Mouse (Mus musculus) megakaryocyte, embryonic 14.5 days (primary cell): ENCODE data around the gene S1pr4.

Experiments used
- FLI1 ChIP-seq: IDR thresholded peaks from 2 replicates; pipeline ENCODE4 v1.6.1; 2012; ENCODE audit warnings: low read length, inconsistent platforms, mixed read lengths
- GATA1 ChIP-seq: IDR thresholded peaks from 3 replicates; pipeline ENCODE4 v1.6.1; 2012; ENCODE audit warnings: mixed read lengths, low read length, inconsistent platforms, borderline replicate concordance

DNA sequence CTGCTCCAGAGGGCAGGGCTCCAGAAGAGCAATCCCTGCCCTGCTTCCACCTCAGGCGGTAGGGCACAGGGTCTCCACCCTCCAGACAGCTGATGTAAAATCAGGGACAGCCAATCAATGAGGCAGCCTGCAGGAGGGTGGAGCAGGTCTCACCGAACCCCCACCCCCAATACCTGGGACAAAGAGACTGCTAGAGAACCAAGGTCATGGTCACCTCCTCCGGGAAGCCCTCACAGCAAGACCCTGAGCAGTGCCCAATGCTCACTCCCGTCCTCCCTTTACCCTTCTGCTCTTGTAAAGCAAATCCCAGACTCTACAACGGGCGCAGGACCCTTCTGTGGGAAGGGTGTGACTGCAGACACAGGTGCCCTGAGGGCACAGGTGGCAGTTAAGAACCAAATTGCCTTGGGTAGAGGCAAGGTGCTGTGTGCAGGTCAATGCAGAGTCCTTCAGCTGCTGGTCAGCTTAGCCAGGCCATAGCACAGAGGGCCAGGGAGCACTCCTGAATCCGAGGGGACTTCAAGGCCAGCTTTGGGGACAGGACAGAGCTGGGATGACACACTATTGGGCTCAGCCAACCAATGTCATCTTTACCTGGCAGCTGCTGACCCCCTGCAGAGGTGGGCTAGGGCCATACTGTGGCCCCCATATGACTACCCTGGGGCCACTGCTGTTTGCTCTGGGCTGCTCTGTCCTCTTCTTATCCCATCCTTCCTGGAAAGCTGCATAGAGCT is 43.0 kb upstream of the S1pr4 start:
- TF ChIP-seq GATA1: no peak
- no peak for TF ChIP-seq FLI1
